Mouse (Mus musculus) stomach, postnatal 0 days (tissue): ENCODE results near the gene Atf2. TPM values are rescaled to one million over a fixed set of nuclear protein-coding genes. Genes with fewer than 3 reads are reported as not detected.

Source experiments
- ATAC-seq: fragments of 200-750 bp; cut with Nextera tagmentation; 2 replicates; pipeline ENCODE4 v1.8.0; 2017; ENCODE audit not compliant: low FRiP score, low TSS enrichment
- DNase-seq: peaks from one replicate; pipeline ENCODE4 v3.0.0-alpha.2; 2016; ENCODE audit warnings: low spot score
- H3K27ac ChIP-seq: fragments of 300-500 bp; sonication (generic); replicated peaks from 2 replicates; pipeline ENCODE4 v1.5.1; 2014; ENCODE audit warnings: mild to moderate bottlenecking, control low read depth
- H3K27me3 ChIP-seq: fragments of 300-500 bp; sonication (generic); 2 replicates; pipeline ENCODE4 v1.6.1; 2014; ENCODE audit warnings: low read length; ENCODE audit not compliant: control insufficient read depth, insufficient read depth
- H3K36me3 ChIP-seq: fragments of 300-500 bp; sonication (generic); 2 replicates; pipeline ENCODE4 v1.6.1; 2014; ENCODE audit warnings: low read length, mixed read lengths; ENCODE audit not compliant: control insufficient read depth, insufficient read depth
- H3K4me1 ChIP-seq: fragments of 300-500 bp; sonication (generic); replicated peaks from 2 replicates; pipeline ENCODE4 v1.6.1; 2014; ENCODE audit warnings: antibody characterized with exemption; ENCODE audit not compliant: control insufficient read depth, insufficient read depth
- H3K4me2 ChIP-seq: fragments of 300-500 bp; sonication (generic); replicated peaks from 2 replicates; pipeline ENCODE4 v1.6.1; 2014; ENCODE audit warnings: low read depth, mild to moderate bottlenecking, control low read depth, moderate library complexity
- H3K4me3 ChIP-seq: fragments of 300-500 bp; sonication (generic); 2 replicates; pipeline ENCODE4 v1.5.1; 2014; ENCODE audit warnings: low read depth, low read length, control low read depth
- H3K9ac ChIP-seq: fragments of 300-500 bp; sonication (generic); 2 replicates; pipeline ENCODE4 v1.6.1; 2014; ENCODE audit warnings: mild to moderate bottlenecking, low read length, control low read depth, mixed read lengths
- H3K9me3 ChIP-seq: fragments of 300-500 bp; sonication (generic); 2 replicates; pipeline ENCODE4 v1.6.1; 2016; ENCODE audit warnings: low read length; ENCODE audit not compliant: control insufficient read depth
- CTCF ChIP-seq: IDR thresholded peaks from 2 replicates; pipeline ENCODE4 v1.5.1; 2016; ENCODE audit warnings: antibody characterized with exemption, low read depth, mild to moderate bottlenecking, moderate library complexity
- EP300 ChIP-seq: optimal IDR thresholded peaks from 2 replicates; pipeline ENCODE3; 2016; ENCODE audit warnings: antibody characterized with exemption
- WGBS: fragments of 180-500 bp; shearing (Covaris S2); extraction: QIAGEN DNeasy Blood & Tissue Kit; methylation state at CpG from one replicate; pipeline ENCODE4 v1.1.7; 2014; 5-methylcytosine and 5-hydroxymethylcytosine counted together
- polyA plus RNA-seq: library from polyadenylated mRNA; unstranded; fragments of >200 nt; fragmentation: Nextera tagmentation; extraction: Ambion mirVana; gene quantifications from 2 replicates; pipeline ENCODE4 v1.2.1, GENCODE M21; 2015

Atf2 gene
- polyA plus RNA-seq, 1 experiment from 2014 or later: 21.4 TPM

GRCm38 (mm10) chr2:73925539-73925938 lies 33.1 kb upstream of the Atf2 start:
- Histone ChIP-seq H3K27ac (no peak overlapping the region), H3K9me3 (no peaks in the 10 kb centered on the region), H3K4me1 (no peaks in the 10 kb centered on the region), H3K4me2 (no peak overlapping the region), H3K27me3 (no peaks in the 10 kb centered on the region), H3K36me3 (no peaks in the 10 kb centered on the region), H3K9ac (no peak overlapping the region), H3K4me3 (no peak overlapping the region)
- TF ChIP-seq CTCF: no peak
- TF ChIP-seq EP300: no peak
- ATAC-seq (no peak), DNase-seq (no peak)
- 62% methylated on average over 3 of the region's 3 CpGs for WGBS

GRCm38 (mm10) chr2:73925089-73925488 lies 32.6 kb upstream of the Atf2 start:
- DNase-seq (peak; percentile 63), ATAC-seq (no peak; the same call in 1 of the 2 replicates)
- Histone ChIP-seq H3K4me2 (no peak overlapping the region), H3K9me3 (no peaks in the 10 kb centered on the region), H3K4me3 (no peak overlapping the region), H3K4me1 (no peaks in the 10 kb centered on the region), H3K27me3 (no peaks in the 10 kb centered on the region), H3K9ac (no peak overlapping the region), H3K27ac (no peak overlapping the region), H3K36me3 (no peaks in the 10 kb centered on the region)
- TF ChIP-seq EP300 (no peak), CTCF (peak; percentile 72)
- 11% methylated on average over 5 of the region's 5 CpGs for WGBS

GRCm38 (mm10) chr2:73919642-73920041 lies 27.2 kb upstream of the Atf2 start:
- Histone ChIP-seq H3K4me1 (no peaks in the 10 kb centered on the region), H3K4me2 (no peak overlapping the region), H3K9me3 (no peaks in the 10 kb centered on the region), H3K27me3 (no peaks in the 10 kb centered on the region), H3K36me3 (no peaks in the 10 kb centered on the region), H3K4me3 (no peak overlapping the region), H3K9ac (no peak overlapping the region), H3K27ac (no peak overlapping the region)
- DNase-seq (no peak), ATAC-seq (no peak)
- 39% methylated on average over 7 of the region's 7 CpGs for WGBS
- TF ChIP-seq EP300 (no peak), CTCF (no peak)

- Histone ChIP-seq H3K4me1 (no peaks in the 10 kb centered on the region), H3K9me3 (no peaks in the 10 kb centered on the region), H3K27me3 (no peaks in the 10 kb centered on the region), H3K4me3 (no peak overlapping the region), H3K27ac (no peak overlapping the region), H3K9ac (no peak overlapping the region), H3K4me2 (no peak overlapping the region), H3K36me3 (peaks cover 8% of the 10 kb centered on the region)
- no peak for TF ChIP-seq CTCF
- no peak for TF ChIP-seq EP300
- DNase-seq (no peak), ATAC-seq (no peak)
- WGBS: 66% methylated on average over 3 of the region's 3 CpGs
Observed at GRCm38 (mm10) chr2:73912264-73912663, 19.8 kb upstream of the Atf2 start.

- peak; percentile 97 for ATAC-seq
- Histone ChIP-seq H3K9me3 (no peaks in the 10 kb centered on the region), H3K36me3 (peaks cover 11% of the 10 kb centered on the region), H3K4me2 (peak within 1 kb of the TSS; percentile 77), H3K27me3 (no peaks in the 10 kb centered on the region), H3K9ac (peak within 1 kb of the TSS; percentile 100), H3K4me1 (no peaks in the 10 kb centered on the region), H3K4me3 (peak within 1 kb of the TSS; percentile 99), H3K27ac (peak within 1 kb of the TSS; percentile 99)
- DNase-seq: peak; percentile 93
- 0 out of 2 replicates have a peak, but pooled peaks have one; percentile 24 for TF ChIP-seq CTCF
- no peak for TF ChIP-seq EP300
- under 1% methylated on average over 38 of the region's 38 CpGs for WGBS
Observed at GRCm38 (mm10) chr2:73911175-73911700, 18.8 kb upstream of the Atf2 start, which contains the start of gene Atp5g3. Gene Atp5g3 (minus strand): TSS chr2:73911326.

- ATAC-seq: peak; percentile 62
- 0% methylated on average over 45 of the region's 50 CpGs for WGBS
- Histone ChIP-seq H3K4me1 (no peaks in the 10 kb centered on the region), H3K9me3 (no peaks in the 10 kb centered on the region), H3K36me3 (peaks cover 11% of the 10 kb centered on the region), H3K4me2 (peak overlapping the region; percentile 77), H3K27ac (peak overlapping the region; percentile 99), H3K4me3 (peak overlapping the region; percentile 99), H3K27me3 (no peaks in the 10 kb centered on the region), H3K9ac (peak overlapping the region; percentile 100)
- no peak for TF ChIP-seq CTCF
- no peak for TF ChIP-seq EP300
- DNase-seq: peak; percentile 70
Observed at GRCm38 (mm10) chr2:73910571-73911174, 18.2 kb upstream of the Atf2 start.
